Mouse (Mus musculus) liver, postnatal 0 days (tissue): Measurements from ENCODE around the gene Ybx2. TPM values are rescaled to one million over a fixed set of nuclear protein-coding genes. Genes with fewer than 3 reads are reported as not detected.
A peak's percentile ranks its signal among the peaks of the same experiment; 100 is the strongest.
"Not testable (repeated sequence)": the region's sequence is repeated elsewhere in the genome, so short reads cannot be mapped to it uniquely, and the experiment has no call there.

Experiments
- ATAC-seq: fragments of 200-750 bp; cut with Nextera tagmentation; 2 replicates; pipeline ENCODE4 v1.8.0; 2017; ENCODE audit warnings: mild to moderate bottlenecking, moderate library complexity
- DNase-seq: peaks from one replicate; pipeline ENCODE4 v3.0.0-alpha.2; 2016
- H3K27ac ChIP-seq: fragments of 300-500 bp; sonication (generic); 2 replicates; pipeline ENCODE4 v1.5.1; 2014; ENCODE audit warnings: antibody characterized with exemption, moderate library complexity, mild to moderate bottlenecking, low read depth
- H3K27me3 ChIP-seq: fragments of 300-500 bp; sonication (generic); 2 replicates; pipeline ENCODE4 v1.6.1; 2014; ENCODE audit warnings: low read length, control low read depth, mixed read lengths; ENCODE audit not compliant: insufficient read depth
- H3K36me3 ChIP-seq: fragments of 300-500 bp; sonication (generic); replicated peaks from 2 replicates; pipeline ENCODE4 v1.6.1; 2014; ENCODE audit warnings: mild to moderate bottlenecking, control low read depth, low read length, moderate library complexity, mixed read lengths; ENCODE audit not compliant: insufficient read depth
- H3K4me1 ChIP-seq: fragments of 300-500 bp; sonication (generic); 2 replicates; pipeline ENCODE4 v1.6.1; 2014; ENCODE audit warnings: antibody characterized with exemption, mild to moderate bottlenecking, control low read depth; ENCODE audit not compliant: insufficient read depth
- H3K4me2 ChIP-seq: fragments of 300-500 bp; sonication (generic); 2 replicates; pipeline ENCODE4 v1.6.1; 2014; ENCODE audit warnings: low read depth, mild to moderate bottlenecking, low read length, moderate library complexity, mixed read lengths
- H3K4me3 ChIP-seq: fragments of 300-500 bp; sonication (generic); 2 replicates; pipeline ENCODE4 v1.5.1; 2014; ENCODE audit warnings: low read depth, low read length
- H3K9ac ChIP-seq: fragments of 300-500 bp; sonication (generic); replicated peaks from 2 replicates; pipeline ENCODE4 v1.6.1; 2014; ENCODE audit warnings: mild to moderate bottlenecking, moderate library complexity
- H3K9me3 ChIP-seq: fragments of 300-500 bp; sonication (generic); 2 replicates; pipeline ENCODE4 v1.6.1; 2016; ENCODE audit warnings: mild to moderate bottlenecking, control low read depth, low read length, mixed read lengths
- CTCF ChIP-seq: sonication (generic); IDR thresholded peaks from 2 replicates; pipeline ENCODE4 v1.5.1; 2016; ENCODE audit warnings: antibody characterized with exemption, low read depth
- EP300 ChIP-seq: IDR thresholded peaks from 2 replicates; pipeline ENCODE4 v1.6.1; 2016; ENCODE audit warnings: antibody characterized with exemption, low read depth, mild to moderate bottlenecking
- WGBS: fragments of 180-500 bp; shearing (Covaris S2); extraction: QIAGEN DNeasy Blood & Tissue Kit; methylation state at CpG from one replicate; pipeline ENCODE4 v1.1.7; 2014; ENCODE audit not compliant: insufficient replicate concordance; 5-methylcytosine and 5-hydroxymethylcytosine counted together
- polyA plus RNA-seq: library from polyadenylated mRNA; unstranded; fragments of >200 nt; fragmentation: Nextera tagmentation; extraction: Ambion mirVana; gene quantifications from 2 replicates; pipeline ENCODE4 v1.2.1, GENCODE M21; 2015

Ybx2 gene
- polyA plus RNA-seq, 1 experiment from 2014 or later, result not detected

DNA sequence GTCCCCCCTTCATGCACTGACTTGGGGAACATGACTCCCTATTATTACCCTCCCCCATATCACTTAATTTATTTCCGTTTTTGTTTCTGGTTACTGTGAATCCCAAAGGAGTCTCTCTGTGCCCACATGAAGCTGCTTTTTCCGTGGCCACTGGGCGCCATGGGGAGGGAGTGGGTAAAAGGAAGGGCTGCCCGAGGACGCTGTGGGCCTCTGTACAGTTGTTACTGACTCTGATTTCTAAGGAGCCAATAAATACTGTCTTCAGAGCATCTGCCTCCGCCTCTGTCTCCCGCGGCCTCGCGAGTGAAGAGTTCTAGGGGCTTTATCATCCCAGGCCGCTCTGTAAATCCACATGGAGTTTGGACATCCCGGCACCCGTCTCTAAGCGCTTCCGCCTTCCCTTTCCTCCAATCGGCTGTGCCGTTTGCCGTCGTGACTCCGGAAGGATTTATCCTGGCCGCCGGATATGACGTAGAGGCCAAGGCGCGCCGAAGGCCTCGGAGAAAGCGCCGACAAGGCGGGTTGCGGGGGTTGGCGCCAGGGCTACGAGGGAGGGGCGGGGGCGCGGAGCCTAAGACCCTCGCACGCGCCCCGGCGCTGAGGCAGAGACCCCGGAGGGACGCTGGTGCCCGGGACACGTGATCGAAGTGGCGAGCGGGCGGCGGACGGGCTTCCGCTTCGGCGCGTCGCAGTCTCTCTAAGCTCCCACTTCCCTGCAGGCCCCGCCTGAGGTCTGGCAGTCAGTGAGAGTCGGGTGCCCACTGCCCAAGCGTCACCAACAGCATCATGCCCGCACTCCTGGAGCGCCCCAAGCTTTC, 21.8 kb upstream of the Ybx2 start, which contains the start of gene Gps2:
Gene Gps2 (plus strand): TSS at position 335 of the 818 bp plus-strand sequence.
- peak; percentile 93 for DNase-seq
- H3K4me2 ChIP-seq, result peak within 1 kb of the TSS; percentile 99
- no peak for TF ChIP-seq CTCF
- peak; percentile 64; the same call in 1 of the 2 replicates for TF ChIP-seq EP300
- H3K9ac ChIP-seq, result peak within 1 kb of the TSS; percentile 93
- peaks cover 76% of the 10 kb centered on the region for H3K36me3 ChIP-seq
- ATAC-seq, result peak; percentile 87
- WGBS, result under 1% methylated on average over 57 of the region's 61 CpGs
- peak within 1 kb of the TSS; percentile 97 for H3K4me3 ChIP-seq
- H3K27ac ChIP-seq, result peak within 1 kb of the TSS; percentile 90
- H3K27me3 ChIP-seq, result no peaks in the 10 kb centered on the region
- peaks cover 45% of the 10 kb centered on the region for H3K4me1 ChIP-seq
- H3K9me3 ChIP-seq, result no peaks in the 10 kb centered on the region

- Histone ChIP-seq H3K4me1 (peaks cover 51% of the 10 kb centered on the region), H3K4me2 (peak overlapping the region; percentile 99), H3K4me3 (peak overlapping the region; percentile 97), H3K36me3 (peaks cover 72% of the 10 kb centered on the region), H3K9me3 (no peaks in the 10 kb centered on the region), H3K9ac (peak overlapping the region; percentile 93), H3K27me3 (no peaks in the 10 kb centered on the region), H3K27ac (peak overlapping the region; percentile 90)
- TF ChIP-seq EP300, result no peak
- no peak for TF ChIP-seq CTCF
- ATAC-seq, result no peak; the same call in 1 of the 2 replicates
- DNase-seq, result peak; percentile 55
- under 1% methylated on average over 17 of the region's 17 CpGs for WGBS
These were observed 21.2 kb upstream of the Ybx2 start for GRCm38 (mm10) chr11:69914372-69914764.

GRCm38 (mm10) chr11:69914917-69915430, 20.6 kb upstream of the Ybx2 start:
- Histone ChIP-seq H3K4me2 (peak overlapping the region; percentile 99), H3K27me3 (no peaks in the 10 kb centered on the region), H3K27ac (peak overlapping the region; percentile 90), H3K9me3 (no peaks in the 10 kb centered on the region), H3K4me3 (peak overlapping the region; percentile 97), H3K36me3 (peaks cover 66% of the 10 kb centered on the region), H3K4me1 (peaks cover 53% of the 10 kb centered on the region), H3K9ac (peak overlapping the region; percentile 93)
- TF ChIP-seq CTCF (no peak), EP300 (no peak)
- WGBS, result 29% methylated on average over 9 of the region's 9 CpGs
- ATAC-seq (no peak), DNase-seq (peak; percentile 15)

GRCm38 (mm10) chr11:69915667-69916627, 19.6 kb upstream of the Ybx2 start:
- 49% methylated on average over 5 of the region's 5 CpGs for WGBS
- Histone ChIP-seq H3K9me3 (no peaks in the 10 kb centered on the region), H3K4me2 (peak overlapping the region; percentile 99), H3K36me3 (peaks cover 56% of the 10 kb centered on the region), H3K27me3 (no peaks in the 10 kb centered on the region), H3K9ac (peak overlapping the region; percentile 93), H3K4me3 (peak overlapping the region; percentile 97), H3K27ac (peak overlapping the region; percentile 90), H3K4me1 (peaks cover 53% of the 10 kb centered on the region)
- DNase-seq (peak; percentile 54), ATAC-seq (peak; percentile 14)
- peak; percentile 94 for TF ChIP-seq EP300
- no peak for TF ChIP-seq CTCF

DNA sequence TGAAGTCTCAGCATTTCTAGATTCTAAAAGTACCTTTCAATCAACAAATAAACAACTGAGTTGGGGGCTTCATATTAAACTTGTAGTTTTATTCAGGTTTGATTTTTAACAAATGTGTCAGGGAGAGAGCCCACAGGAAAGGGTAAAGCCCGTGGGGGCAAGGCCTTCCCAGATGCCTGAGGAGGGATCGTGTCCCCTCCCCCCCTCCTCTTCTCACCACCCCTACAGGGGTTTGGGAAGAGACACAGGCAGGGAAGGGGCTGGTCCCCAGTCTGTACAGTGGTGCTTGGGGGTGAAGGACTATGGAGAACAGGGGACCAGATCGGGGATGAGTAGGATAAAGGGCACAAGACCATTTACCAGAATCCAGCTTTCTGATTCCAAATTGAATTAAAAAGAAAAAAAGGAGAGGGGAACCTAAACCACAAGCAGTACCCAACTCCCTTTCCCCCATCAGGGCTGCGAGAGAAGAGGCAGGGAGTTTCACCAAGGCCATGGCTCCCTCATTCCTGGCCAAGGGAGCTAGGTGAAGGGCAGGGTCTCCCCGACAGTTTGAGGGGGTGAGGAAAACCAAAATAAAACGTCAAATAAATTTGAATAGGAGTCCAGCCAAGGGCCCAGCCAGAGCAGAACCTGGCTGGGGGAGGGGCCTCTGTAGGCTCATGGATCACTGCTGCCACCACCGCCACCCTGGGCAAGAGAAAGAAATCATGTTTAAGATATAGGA, 18.8 kb upstream of the Ybx2 start:
- H3K4me3 ChIP-seq, result peak overlapping the region; percentile 97
- 53% methylated on average over 7 of the region's 7 CpGs for WGBS
- not testable (repeated sequence) for H3K9me3 ChIP-seq, ATAC-seq, H3K27me3 ChIP-seq
- peak overlapping the region; percentile 99 for H3K4me2 ChIP-seq
- H3K27ac ChIP-seq, result peak overlapping the region; percentile 90
- peaks cover 48% of the 10 kb centered on the region for H3K36me3 ChIP-seq
- peak overlapping the region; percentile 93 for H3K9ac ChIP-seq
- peaks cover 53% of the 10 kb centered on the region for H3K4me1 ChIP-seq
- peak; percentile 18 for DNase-seq
